Mouse (Mus musculus): ENCODE results near the gene Taf1b. TPM values are rescaled to one million over a fixed set of nuclear protein-coding genes. Genes with fewer than 3 reads are reported as not detected.
"Not testable (repeated sequence)": the region's sequence is repeated elsewhere in the genome, so short reads cannot be mapped to it uniquely, and the experiment has no call there.

Taf1b gene
- total RNA-seq, 1 experiment, result 27.7 TPM

DNA sequence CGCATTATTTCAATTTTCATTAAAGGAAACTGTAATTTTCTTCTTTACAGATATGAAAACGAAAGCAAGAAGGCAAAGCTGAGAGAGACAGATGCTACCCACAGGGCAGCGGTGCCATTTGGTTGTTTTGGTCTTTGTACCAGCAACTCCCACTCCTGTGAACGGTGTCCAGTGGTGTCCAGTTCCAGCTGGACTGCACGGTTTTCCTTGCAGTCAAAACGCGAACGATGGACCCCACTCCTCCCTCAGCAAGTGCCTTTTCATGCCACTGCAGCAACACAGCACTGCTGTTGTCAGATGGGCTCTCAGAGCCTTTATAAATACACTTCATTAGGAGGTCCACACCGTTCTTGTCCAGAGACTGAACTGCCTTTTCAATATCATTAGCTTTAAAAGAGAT lies 5.1 kb upstream of the Taf1b start:
- H3K9me3 ChIP-seq (ENCODE audit: control insufficient read depth, insufficient read depth, low read depth, low read length), result no peaks in the 10 kb centered on the region
- H3K9ac ChIP-seq (ENCODE audit: insufficient read depth, low read depth, low read length, poor library complexity, severe bottlenecking), result no peak overlapping the region
- no peak overlapping the region; a peak in 1 of 4 replicates for H3K4me3 ChIP-seq (ENCODE audit: insufficient read depth in 1 of 2, low read depth in 1 of 2, low read length in 2 of 2, poor library complexity in 1 of 2, severe bottlenecking in 1 of 2)
- H3K36me3 ChIP-seq (ENCODE audit: control insufficient read depth, insufficient read depth, low read length, poor library complexity, severe bottlenecking), result no peaks in the 10 kb centered on the region
- no peak for DNase-seq (ENCODE audit: low read depth, low spot score)
- H3K4me1 ChIP-seq (ENCODE audit: control insufficient read depth in 2 of 2, insufficient read depth in 2 of 2, low read length in 2 of 2, poor library complexity in 1 of 2), result no peaks in the 10 kb centered on the region; a peak in 1 of 4 replicates
- no peak overlapping the region for H3K27ac ChIP-seq (ENCODE audit: insufficient read depth, low read depth, low read length, poor library complexity, severe bottlenecking)
- in situ Hi-C loops (cut with MboI; ENCODE audit: low sequenced_read_pairs in 2 of 2, unreplicated experiment in 2 of 2), result loop anchor here in 1 of 2 experiments (10.0 kb wide), 1 partner anchor 62 kb away; no protein-coding TSS in a partner anchor
- TF ChIP-seq HCFC1 (IDR thresholded peaks at IDR 0.05; ENCODE audit: borderline replicate concordance, insufficient read depth, low read length), result no peak
- TF ChIP-seq ZNF384 (IDR thresholded peaks at IDR 0.05; ENCODE audit: low read depth, low read length), result no peak
- no peak for TF ChIP-seq MAFK (IDR thresholded peaks at IDR 0.05; ENCODE audit: insufficient read depth, low read depth, low read length)
- no peak for TF ChIP-seq ZC3H11A (IDR thresholded peaks at IDR 0.05; ENCODE audit: borderline replicate concordance, low read depth, low read length)
- TF ChIP-seq CHD2 (IDR thresholded peaks at IDR 0.05; ENCODE audit: low read depth, low read length), result no peak

DNA sequence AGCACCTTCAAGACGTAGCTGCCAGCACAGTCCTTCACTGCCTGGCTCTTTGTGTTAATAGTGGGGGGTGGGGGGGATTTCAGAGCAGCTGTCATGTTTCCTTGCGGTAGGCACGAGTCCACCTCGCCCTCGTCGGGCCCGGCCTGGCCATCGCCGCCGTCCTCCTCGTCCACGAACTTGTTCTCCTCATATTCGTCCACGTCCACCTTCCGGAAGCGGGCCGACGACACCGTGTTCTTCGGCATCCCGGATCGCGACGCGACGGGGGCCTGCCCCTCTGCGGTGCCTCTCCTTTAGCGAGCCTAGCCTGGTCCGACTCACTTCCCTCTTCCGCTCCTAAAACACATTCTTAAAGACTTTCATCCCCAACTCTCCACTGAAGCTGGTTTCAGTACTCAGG lies 4.7 kb upstream of the Taf1b start:
- no peak for DNase-seq (ENCODE audit: low read depth, low spot score)
- no peaks in the 10 kb centered on the region; a peak in 1 of 4 replicates for H3K4me1 ChIP-seq (ENCODE audit: control insufficient read depth in 2 of 2, insufficient read depth in 2 of 2, low read length in 2 of 2, poor library complexity in 1 of 2)
- H3K9me3 ChIP-seq (ENCODE audit: control insufficient read depth, insufficient read depth, low read depth, low read length), result no peaks in the 10 kb centered on the region
- H3K36me3 ChIP-seq (ENCODE audit: control insufficient read depth, insufficient read depth, low read length, poor library complexity, severe bottlenecking), result no peaks in the 10 kb centered on the region
- no peak overlapping the region for H3K27ac ChIP-seq (ENCODE audit: insufficient read depth, low read depth, low read length, poor library complexity, severe bottlenecking)
- no peak overlapping the region; a peak in 1 of 4 replicates for H3K4me3 ChIP-seq (ENCODE audit: insufficient read depth in 1 of 2, low read depth in 1 of 2, low read length in 2 of 2, poor library complexity in 1 of 2, severe bottlenecking in 1 of 2)
- no peak for TF ChIP-seq ZC3H11A (IDR thresholded peaks at IDR 0.05; ENCODE audit: borderline replicate concordance, low read depth, low read length)
- TF ChIP-seq HCFC1 (IDR thresholded peaks at IDR 0.05; ENCODE audit: borderline replicate concordance, insufficient read depth, low read length), result no peak
- no peak for TF ChIP-seq ZNF384 (IDR thresholded peaks at IDR 0.05; ENCODE audit: low read depth, low read length)
- no peak for TF ChIP-seq MAFK (IDR thresholded peaks at IDR 0.05; ENCODE audit: insufficient read depth, low read depth, low read length)
- TF ChIP-seq CHD2 (IDR thresholded peaks at IDR 0.05; ENCODE audit: low read depth, low read length), result no peak
- in situ Hi-C loops (cut with MboI; ENCODE audit: low sequenced_read_pairs in 2 of 2, unreplicated experiment in 2 of 2), result loop anchor here in 1 of 2 experiments (10.0 kb wide), 1 partner anchor 61 kb away; no protein-coding TSS in a partner anchor
- H3K9ac ChIP-seq (ENCODE audit: insufficient read depth, low read depth, low read length, poor library complexity, severe bottlenecking), result no peak overlapping the region

DNA sequence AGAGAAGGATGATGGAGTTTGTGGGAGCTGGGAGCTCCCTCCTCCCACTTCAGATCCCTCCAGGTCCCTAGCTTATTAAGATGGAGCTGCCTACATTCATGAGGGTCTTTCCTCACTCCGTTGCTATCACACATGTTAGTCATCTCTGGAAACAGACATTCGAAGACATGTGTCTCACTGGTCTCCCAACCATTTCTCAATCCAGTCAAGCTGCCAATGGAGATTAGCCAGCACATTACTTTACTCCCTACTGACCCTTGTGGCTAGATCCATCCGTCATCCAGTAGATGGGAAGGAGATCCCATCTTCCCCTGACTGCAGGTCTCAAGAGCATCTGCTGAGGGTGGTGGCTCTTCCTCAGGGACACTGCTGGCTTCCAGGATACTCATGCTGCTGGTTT lies 3.4 kb upstream of the Taf1b start:
- H3K9me3 ChIP-seq (ENCODE audit: control insufficient read depth, insufficient read depth, low read depth, low read length); H3K4me1 ChIP-seq (ENCODE audit: control insufficient read depth in 2 of 2, insufficient read depth in 2 of 2, low read length in 2 of 2, poor library complexity in 1 of 2); DNase-seq (ENCODE audit: low read depth, low spot score); H3K9ac ChIP-seq (ENCODE audit: insufficient read depth, low read depth, low read length, poor library complexity, severe bottlenecking); H3K4me3 ChIP-seq (ENCODE audit: insufficient read depth in 1 of 2, low read depth in 1 of 2, low read length in 2 of 2, poor library complexity in 1 of 2, severe bottlenecking in 1 of 2); H3K36me3 ChIP-seq (ENCODE audit: control insufficient read depth, insufficient read depth, low read length, poor library complexity, severe bottlenecking); H3K27ac ChIP-seq (ENCODE audit: insufficient read depth, low read depth, low read length, poor library complexity, severe bottlenecking): not testable (repeated sequence)
- in situ Hi-C loops (cut with MboI; ENCODE audit: low sequenced_read_pairs in 2 of 2, unreplicated experiment in 2 of 2), result loop anchor here in 1 of 2 experiments (10.0 kb wide), 1 partner anchor 60 kb away; no protein-coding TSS in a partner anchor

- H3K36me3 ChIP-seq (ENCODE audit: control insufficient read depth, insufficient read depth, low read length, poor library complexity, severe bottlenecking); DNase-seq (ENCODE audit: low read depth, low spot score); H3K27ac ChIP-seq (ENCODE audit: insufficient read depth, low read depth, low read length, poor library complexity, severe bottlenecking); H3K9me3 ChIP-seq (ENCODE audit: control insufficient read depth, insufficient read depth, low read depth, low read length); H3K4me1 ChIP-seq (ENCODE audit: control insufficient read depth in 2 of 2, insufficient read depth in 2 of 2, low read length in 2 of 2, poor library complexity in 1 of 2): not testable (repeated sequence)
- peak overlapping the region; percentile 41 for H3K9ac ChIP-seq (ENCODE audit: insufficient read depth, low read depth, low read length, poor library complexity, severe bottlenecking)
- in situ Hi-C loops (cut with MboI; ENCODE audit: low sequenced_read_pairs in 2 of 2, unreplicated experiment in 2 of 2), result loop anchor here in 1 of 2 experiments (10.0 kb wide), 1 partner anchor 56 kb away; no protein-coding TSS in a partner anchor
- peak overlapping the region; percentile 67 to 71 for H3K4me3 ChIP-seq (ENCODE audit: insufficient read depth in 1 of 2, low read depth in 1 of 2, low read length in 2 of 2, poor library complexity in 1 of 2, severe bottlenecking in 1 of 2)
Measured at GRCm38 (mm10) chr12:24498841-24499485, 804 bp downstream of the Taf1b start.

GRCm38 (mm10) chr12:24517118-24517517 lies 19.0 kb downstream of the Taf1b start:
- no peaks in the 10 kb centered on the region for H3K9me3 ChIP-seq (ENCODE audit: control insufficient read depth, insufficient read depth, low read depth, low read length)
- H3K36me3 ChIP-seq (ENCODE audit: control insufficient read depth, insufficient read depth, low read length, poor library complexity, severe bottlenecking), result peaks cover 3% of the 10 kb centered on the region; the same call in 1 of the 2 replicates
- H3K27ac ChIP-seq (ENCODE audit: insufficient read depth, low read depth, low read length, poor library complexity, severe bottlenecking), result no peak overlapping the region
- DNase-seq (ENCODE audit: low read depth, low spot score), result no peak
- TF ChIP-seq CHD2 (IDR thresholded peaks at IDR 0.05; ENCODE audit: low read depth, low read length), result no peak
- TF ChIP-seq ZC3H11A (IDR thresholded peaks at IDR 0.05; ENCODE audit: borderline replicate concordance, low read depth, low read length), result no peak
- TF ChIP-seq MAFK (IDR thresholded peaks at IDR 0.05; ENCODE audit: insufficient read depth, low read depth, low read length), result no peak
- no peak for TF ChIP-seq ZNF384 (IDR thresholded peaks at IDR 0.05; ENCODE audit: low read depth, low read length)
- TF ChIP-seq HCFC1 (IDR thresholded peaks at IDR 0.05; ENCODE audit: borderline replicate concordance, insufficient read depth, low read length), result no peak
- no peak overlapping the region for H3K9ac ChIP-seq (ENCODE audit: insufficient read depth, low read depth, low read length, poor library complexity, severe bottlenecking)
- H3K4me1 ChIP-seq (ENCODE audit: control insufficient read depth in 2 of 2, insufficient read depth in 2 of 2, low read length in 2 of 2, poor library complexity in 1 of 2), result peaks cover 4 to 5% of the 10 kb centered on the region in 2 experiments; a peak in 2 of 4 replicates
- in situ Hi-C loops (cut with MboI; ENCODE audit: low sequenced_read_pairs in 2 of 2, unreplicated experiment in 2 of 2), result no loop called here
- no peak overlapping the region for H3K4me3 ChIP-seq (ENCODE audit: insufficient read depth in 1 of 2, low read depth in 1 of 2, low read length in 2 of 2, poor library complexity in 1 of 2, severe bottlenecking in 1 of 2)

Measured in ES-E14 (cell line).